Comparison of ENCODE assay signal across 24 mouse cellular contexts in genomic region chr14:38374660-38375059, GRCm38 (mm10).
DNase-seq lines count a peak whose midpoint lies in the region; ATAC-seq and TF ChIP-seq lines count a peak whose summit lies in the region.
"Had no signal": no experiment of that assay in that cellular context is flagged by ENCODE, and none has a peak within 500 bp of the region (broad histone marks: within the 10 kb centered on the region; RNA-seq: fewer than 3 reads in every experiment).

No protein-coding gene starts in this region.

- TF ChIP-seq CTCF in forebrain, postnatal 0 days (IDR thresholded peaks at IDR 0.05; ENCODE audit: low read depth) = no peak
- TF ChIP-seq CTCF in layer of hippocampus, adult 2 months (conservative IDR thresholded peaks at IDR 0.05) = no peak

- no peaks in the 10 kb centered on the region for H3K4me1 ChIP-seq in forebrain, embryonic 15.5 days
- H3K4me1 ChIP-seq in forebrain, embryonic 11.5 days (replicated peaks; ENCODE audit: control insufficient read depth, insufficient read depth, low read length) = no peaks in the 10 kb centered on the region
- H3K4me1 ChIP-seq in forebrain, postnatal 0 days (ENCODE audit: insufficient read depth) = no peaks in the 10 kb centered on the region
- no peaks in the 10 kb centered on the region for H3K4me1 ChIP-seq in forebrain, embryonic 14.5 days (ENCODE audit: control insufficient read depth, insufficient read depth, low read length)
- H3K4me1 ChIP-seq: embryonic facial prominence, embryonic 13.5 days; embryonic facial prominence, embryonic 15.5 days had no signal

- peak; percentile 6 to 8 for DNase-seq in cerebellum, postnatal 10 days
- DNase-seq in cerebellum, postnatal 25 days = no peak
- DNase-seq in forebrain, embryonic 11.5 days (ENCODE audit: low spot score) = no peak
- DNase-seq in forebrain, postnatal 0 days = no peak
- no peak for DNase-seq in forebrain, embryonic 14.5 days (ENCODE audit: low spot score)
- DNase-seq in layer of hippocampus, adult 2 months (ENCODE audit: low spot score in 2 of 2) = no peak
- no peak for DNase-seq in layer of hippocampus, adult 9-10 months (ENCODE audit: low spot score)
- DNase-seq: adrenal gland, adult 2 months; adrenal gland, postnatal 10 days; adrenal gland, postnatal 25 days; B cell, adult 2 months; cerebellum, adult 11 months; cerebellum, adult 18-20 months; cerebellum, adult 8-10 months; cerebellum, adult 9-11 months; cerebellum, postnatal 36 days; embryo, embryonic 11 days had no signal

- no peak overlapping the region for H3K4me3 ChIP-seq in forebrain, embryonic 15.5 days
- no peak overlapping the region for H3K4me3 ChIP-seq in forebrain, embryonic 11.5 days (ENCODE audit: low read depth, low read length)
- no peak overlapping the region for H3K4me3 ChIP-seq in forebrain, postnatal 0 days (ENCODE audit: low read depth, low read length)
- H3K4me3 ChIP-seq in forebrain, embryonic 14.5 days (ENCODE audit: low read depth, low read length) = no peak overlapping the region
- H3K4me3 ChIP-seq in layer of hippocampus, adult 2 months = no peak overlapping the region
- H3K4me3 ChIP-seq: embryonic facial prominence, embryonic 13.5 days; embryonic facial prominence, embryonic 15.5 days; erythroblast, embryonic 14.5 days had no signal

- H3K27ac ChIP-seq in forebrain, embryonic 15.5 days (replicated peaks) = no peak overlapping the region
- H3K27ac ChIP-seq in forebrain, embryonic 11.5 days (ENCODE audit: low read depth, low read length) = no peak overlapping the region
- no peak overlapping the region for H3K27ac ChIP-seq in forebrain, postnatal 0 days (ENCODE audit: low read depth, low read length)
- H3K27ac ChIP-seq in forebrain, embryonic 14.5 days (ENCODE audit: low read depth, low read length) = no peak overlapping the region
- 0 out of 2 replicates have a peak overlapping the region, but pooled peaks have one; percentile 12 for H3K27ac ChIP-seq in layer of hippocampus, adult 2 months
- H3K27ac ChIP-seq: embryonic facial prominence, embryonic 13.5 days; embryonic facial prominence, embryonic 15.5 days had no signal

- 0 out of 2 replicates have a peak, but pooled peaks have one; percentile 53 for ATAC-seq in forebrain, embryonic 15.5 days (replicated peaks)
- no peak for ATAC-seq in forebrain, embryonic 11.5 days (replicated peaks; ENCODE audit: low FRiP score)
- peak; percentile 36; the same call in 1 of the 2 replicates for ATAC-seq in forebrain, postnatal 0 days
- ATAC-seq in forebrain, embryonic 14.5 days = no peak
- ATAC-seq: CD4-positive, CD25-positive, alpha-beta regulatory T cell, adult 4 months had no signal

- no peaks in the 10 kb centered on the region for H3K36me3 ChIP-seq in forebrain, embryonic 15.5 days
- H3K36me3 ChIP-seq in forebrain, embryonic 11.5 days (ENCODE audit: control insufficient read depth, insufficient read depth, low read length) = no peaks in the 10 kb centered on the region
- no peaks in the 10 kb centered on the region for H3K36me3 ChIP-seq in forebrain, postnatal 0 days (ENCODE audit: insufficient read depth)
- H3K36me3 ChIP-seq in forebrain, embryonic 14.5 days (ENCODE audit: control insufficient read depth, insufficient read depth, low read length) = no peaks in the 10 kb centered on the region
- H3K36me3 ChIP-seq: embryonic facial prominence, embryonic 13.5 days; embryonic facial prominence, embryonic 15.5 days; G1E had no signal

- no peaks in the 10 kb centered on the region for H3K27me3 ChIP-seq in forebrain, embryonic 15.5 days
- no peaks in the 10 kb centered on the region for H3K27me3 ChIP-seq in forebrain, embryonic 11.5 days (ENCODE audit: control insufficient read depth, insufficient read depth, low read length)
- no peaks in the 10 kb centered on the region for H3K27me3 ChIP-seq in forebrain, postnatal 0 days (ENCODE audit: insufficient read depth, low read length)
- H3K27me3 ChIP-seq in forebrain, embryonic 14.5 days (replicated peaks; ENCODE audit: control insufficient read depth, insufficient read depth, low read length) = no peaks in the 10 kb centered on the region
- H3K27me3 ChIP-seq: CH12.LX; embryonic facial prominence, embryonic 13.5 days; embryonic facial prominence, embryonic 15.5 days had no signal

- H3K4me2 ChIP-seq in forebrain, embryonic 15.5 days (replicated peaks) = no peak overlapping the region
- no peak overlapping the region for H3K4me2 ChIP-seq in forebrain, embryonic 11.5 days (ENCODE audit: low read depth, low read length, severe bottlenecking)
- no peak overlapping the region for H3K4me2 ChIP-seq in forebrain, postnatal 0 days (ENCODE audit: low read depth)
- no peak overlapping the region for H3K4me2 ChIP-seq in forebrain, embryonic 14.5 days (ENCODE audit: low read length)
- H3K4me2 ChIP-seq: embryonic facial prominence, embryonic 13.5 days; embryonic facial prominence, embryonic 15.5 days had no signal

- H3K9me3 ChIP-seq in forebrain, embryonic 15.5 days = no peaks in the 10 kb centered on the region
- no peaks in the 10 kb centered on the region for H3K9me3 ChIP-seq in forebrain, embryonic 11.5 days (ENCODE audit: control insufficient read depth, low read length)
- H3K9me3 ChIP-seq in forebrain, postnatal 0 days (ENCODE audit: low read length) = no peaks in the 10 kb centered on the region
- H3K9me3 ChIP-seq in forebrain, embryonic 14.5 days (replicated peaks; ENCODE audit: control insufficient read depth, low read length) = no peaks in the 10 kb centered on the region
- H3K9me3 ChIP-seq: embryonic facial prominence, embryonic 13.5 days; embryonic facial prominence, embryonic 15.5 days had no signal

- no peak overlapping the region for H3K9ac ChIP-seq in forebrain, embryonic 15.5 days (replicated peaks)
- no peak overlapping the region for H3K9ac ChIP-seq in forebrain, embryonic 11.5 days (ENCODE audit: low read length)
- no peak overlapping the region for H3K9ac ChIP-seq in forebrain, postnatal 0 days
- H3K9ac ChIP-seq in forebrain, embryonic 14.5 days (ENCODE audit: low read length) = no peak overlapping the region
- H3K9ac ChIP-seq: embryonic facial prominence, embryonic 13.5 days; embryonic facial prominence, embryonic 15.5 days had no signal

Comparison
In these comparisons a context has a peak if more than half of its experiments do, and no peak if none do; other contexts are left out.
1. DNase-seq: peak in cerebellum, postnatal 10 days (2 of 2); none in cerebellum, postnatal 25 days (0 of 2), forebrain, embryonic 11.5 days (single experiment), forebrain, postnatal 0 days (single experiment), forebrain, embryonic 14.5 days (single experiment), layer of hippocampus, adult 2 months (0 of 2) and layer of hippocampus, adult 9-10 months (single experiment).
2. ATAC-seq: peak in forebrain, embryonic 15.5 days (single experiment) and forebrain, postnatal 0 days (single experiment); none in forebrain, embryonic 11.5 days (single experiment) and forebrain, embryonic 14.5 days (single experiment).